Mouse (Mus musculus): ENCODE measurements around the gene Gm12800.
"Not testable (repeated sequence)": the region's sequence is repeated elsewhere in the genome, so short reads cannot be mapped to it uniquely, and the experiment has no call there.

Gene Gm12800

DNA sequence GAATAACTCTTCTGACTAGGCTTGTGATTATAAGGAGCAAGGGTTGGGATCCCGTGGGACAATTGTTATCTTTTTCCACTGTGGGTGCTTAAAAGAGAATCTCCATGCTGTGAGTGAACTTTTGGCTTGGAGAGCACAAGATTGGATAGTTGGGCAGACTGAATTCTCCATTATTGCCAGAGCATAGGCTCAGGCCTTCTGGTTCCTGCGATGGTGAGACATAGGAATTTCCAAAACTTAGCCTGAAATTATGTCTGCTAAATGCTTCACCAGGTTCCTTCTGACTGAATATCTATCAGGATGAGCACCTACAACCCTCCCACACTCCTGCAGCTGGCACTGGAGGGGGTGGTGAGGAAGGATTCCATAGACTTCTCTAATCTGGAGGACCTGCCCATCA lies at the start of gene Gm12800:
Gm12800 (plus strand) TSS at position 301 of the 400 bp plus-strand sequence.
- not testable (repeated sequence) for DNase-seq (ENCODE audit: low spot score in 2 of 2)

DNA sequence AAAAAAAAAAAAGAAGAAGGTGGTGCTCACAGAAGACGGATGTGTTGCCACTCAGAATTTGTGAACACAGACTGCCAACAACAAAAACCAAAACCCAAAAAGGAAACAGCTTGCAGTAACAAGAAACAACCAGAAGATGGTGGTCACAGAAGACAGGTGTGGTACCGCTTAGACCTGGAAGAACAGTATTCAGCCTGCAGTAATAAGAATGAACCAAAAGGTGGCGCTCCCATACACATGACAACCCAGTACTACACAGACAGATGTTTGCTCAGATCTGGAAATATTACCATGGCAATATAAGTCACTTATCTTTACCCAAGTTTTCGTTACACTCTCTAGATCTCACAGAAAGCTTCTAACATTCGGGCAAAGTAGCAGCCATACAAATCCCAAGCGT lies 48.0 kb upstream of the Gm12800 start:
- DNase-seq (ENCODE audit: low spot score in 2 of 2), result no peak

- DNase-seq (ENCODE audit: low spot score in 2 of 2), result no peak
Observed at GRCm38 (mm10) chr4:101862289-101862688, 46.6 kb upstream of the Gm12800 start.

- DNase-seq (ENCODE audit: low spot score in 2 of 2), result not testable (repeated sequence)
Observed at GRCm38 (mm10) chr4:101872031-101872430, 36.9 kb upstream of the Gm12800 start.

- DNase-seq (ENCODE audit: low spot score in 2 of 2), result not testable (repeated sequence)
Observed at GRCm38 (mm10) chr4:101875687-101876086, 33.2 kb upstream of the Gm12800 start.

GRCm38 (mm10) chr4:101883641-101884040 lies 25.3 kb upstream of the Gm12800 start:
- no peak for DNase-seq (ENCODE audit: low spot score in 2 of 2)

GRCm38 (mm10) chr4:101889377-101889776 lies 19.5 kb upstream of the Gm12800 start:
- no peak for DNase-seq (ENCODE audit: low spot score in 2 of 2)

DNA sequence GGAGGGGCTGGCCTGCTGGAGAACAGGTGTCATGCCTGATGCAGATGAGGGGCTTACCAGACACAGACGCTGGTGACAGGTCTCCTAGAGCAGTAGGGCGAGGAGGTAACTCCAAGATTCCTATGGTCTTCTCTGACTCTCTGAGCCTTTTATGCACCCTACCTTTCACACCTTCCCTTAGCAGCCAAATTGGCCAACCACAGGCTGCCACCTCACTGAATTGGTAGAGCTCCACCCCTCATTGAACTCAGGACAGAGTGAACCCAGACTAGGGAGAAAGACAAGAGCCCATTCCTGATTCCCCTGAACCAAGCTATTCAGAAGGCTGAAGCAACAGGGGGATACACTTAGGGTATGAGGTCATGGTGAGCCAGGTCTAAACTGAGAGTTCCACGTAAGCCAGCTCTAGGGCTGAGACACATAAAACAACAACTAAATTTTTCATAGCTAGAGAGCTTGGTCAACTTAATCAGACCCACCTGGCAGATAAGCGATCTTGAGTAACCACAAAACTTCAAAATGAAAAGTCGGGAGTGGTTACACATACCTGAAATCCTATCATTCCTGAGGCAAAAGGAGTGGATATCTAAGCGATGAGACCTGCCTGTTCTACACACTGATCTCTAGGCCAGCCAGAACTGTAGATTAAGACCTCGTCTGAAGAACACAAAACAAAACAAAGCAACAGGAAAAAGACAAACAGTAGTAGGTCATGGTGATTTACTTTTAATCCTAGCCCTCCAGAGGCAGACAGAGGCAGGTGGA lies 15.1 kb upstream of the Gm12800 start, which contains the start of gene C130073F10Rik:
C130073F10Rik (minus strand) TSS at position 134 of the 765 bp plus-strand sequence.
- no peak for DNase-seq (ENCODE audit: low spot score in 2 of 2)

GRCm38 (mm10) chr4:101940107-101940506 lies 31.2 kb downstream of the Gm12800 start, which contains the start of gene Gm12794:
Gene Gm12794, plus strand, starts transcription at chr4:101940407.
- DNase-seq (ENCODE audit: low spot score in 2 of 2), result not testable (repeated sequence)

Measured in thymus, postnatal 10 days (tissue).